Mouse (Mus musculus) spleen, postnatal 36 days (tissue): ENCODE results near the gene Slc5a11.

Experiments used
- DNase-seq, 2 experiments: peaks; one replicate each; pipeline ENCODE4 v3.0.0; 2022; ENCODE audit warnings: low spot score in 2 of 2, mixed read lengths in 1 of 2

Gene Slc5a11

DNA sequence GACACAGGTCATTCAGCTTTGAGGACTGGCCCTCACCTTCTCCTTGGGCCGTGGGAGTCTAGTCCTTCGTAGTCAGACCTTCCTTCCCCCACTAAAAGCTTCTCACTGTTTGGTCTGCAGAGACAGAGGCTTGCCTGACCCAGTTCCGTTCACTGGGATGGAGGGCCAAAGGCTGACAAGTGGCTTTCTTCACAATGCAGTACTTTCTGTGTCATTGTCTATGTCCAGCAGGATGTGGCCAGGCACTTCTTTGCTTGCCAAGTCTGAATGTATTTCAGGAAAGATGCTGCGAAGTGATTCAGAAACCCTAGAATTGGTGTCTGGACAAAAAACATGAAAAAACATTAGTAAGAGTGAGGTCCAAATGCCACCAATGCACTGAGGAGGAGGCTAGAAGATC, 65.2 kb downstream of the Slc5a11 start:
- no peak for DNase-seq

DNA sequence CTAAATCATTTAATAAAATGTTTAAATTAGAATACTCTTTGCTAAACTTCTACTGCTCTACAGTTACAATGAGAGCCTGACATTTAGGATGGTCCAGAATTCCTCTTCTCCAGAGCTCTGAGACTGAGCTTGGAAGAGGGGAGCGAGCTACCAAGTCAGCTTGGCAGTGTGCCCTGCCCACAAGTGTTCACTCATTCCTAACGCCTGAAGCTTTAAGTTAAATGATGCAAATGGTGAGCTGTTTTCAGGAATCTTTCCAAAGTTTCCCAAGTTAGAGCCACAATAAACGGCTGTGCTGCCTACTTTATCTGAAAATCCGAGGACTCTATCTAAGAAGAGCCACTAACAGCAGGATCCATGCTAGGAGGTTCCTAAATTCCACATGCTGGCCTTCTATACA, 69.2 kb downstream of the Slc5a11 start:
- DNase-seq = no peak

DNA sequence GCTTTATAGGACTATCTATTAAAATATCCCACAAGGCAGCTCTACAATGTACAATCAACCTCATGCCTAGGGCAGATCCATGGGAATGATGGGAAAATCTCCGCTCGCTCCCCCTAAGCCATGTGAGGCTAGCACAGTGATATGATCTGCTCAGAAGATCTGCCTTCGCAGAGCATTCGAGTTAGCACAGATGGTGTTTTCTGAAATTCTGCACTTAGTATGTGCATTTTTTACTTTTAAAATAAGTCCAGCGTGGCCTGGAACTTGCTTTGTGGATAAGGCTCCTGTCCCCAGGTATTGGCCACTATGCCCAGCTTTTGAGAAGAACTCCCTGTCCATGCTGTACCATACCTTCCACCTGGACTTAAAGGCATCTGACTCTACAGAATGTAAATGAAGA, 71.3 kb downstream of the Slc5a11 start:
- no peak for DNase-seq

DNA sequence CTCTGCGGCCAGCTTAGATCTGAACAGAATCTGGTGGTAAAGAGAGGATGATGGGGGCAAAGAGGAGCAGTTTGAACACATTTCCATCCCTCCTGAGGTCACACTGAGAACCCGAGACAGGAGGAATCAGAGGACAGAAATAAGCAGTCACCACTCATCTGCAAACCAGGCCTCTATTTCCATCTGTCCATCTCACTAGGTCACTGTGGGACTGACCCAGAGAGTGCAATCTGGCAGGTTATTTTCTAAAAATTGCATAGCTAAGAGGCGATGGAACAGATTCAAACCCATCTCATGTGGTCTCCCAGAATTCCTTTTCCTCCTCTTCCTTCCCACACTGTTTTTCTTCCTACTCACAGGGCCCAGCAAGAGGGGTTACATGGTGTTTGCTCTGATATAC, 73.3 kb downstream of the Slc5a11 start:
- DNase-seq = no peak

DNA sequence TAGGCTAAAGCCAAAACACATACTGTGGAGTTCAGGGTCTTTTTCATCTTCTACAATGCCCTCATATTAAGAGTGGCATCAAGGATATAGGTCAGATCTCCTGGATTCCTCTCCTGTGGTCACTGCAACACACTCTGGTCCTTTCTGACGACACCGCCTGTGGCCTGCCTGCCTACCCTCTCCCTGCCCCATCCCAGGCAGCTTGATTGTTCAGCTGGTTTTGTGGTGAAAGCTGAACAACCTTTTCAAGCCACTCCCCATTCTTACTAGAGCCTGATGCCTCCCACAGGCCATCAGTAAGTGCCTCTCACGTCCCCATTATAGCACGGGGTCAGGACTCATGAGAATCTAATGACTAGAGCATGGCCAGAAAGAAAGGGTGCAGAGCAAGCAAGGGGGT, 74.6 kb downstream of the Slc5a11 start:
- DNase-seq = no peak

DNA sequence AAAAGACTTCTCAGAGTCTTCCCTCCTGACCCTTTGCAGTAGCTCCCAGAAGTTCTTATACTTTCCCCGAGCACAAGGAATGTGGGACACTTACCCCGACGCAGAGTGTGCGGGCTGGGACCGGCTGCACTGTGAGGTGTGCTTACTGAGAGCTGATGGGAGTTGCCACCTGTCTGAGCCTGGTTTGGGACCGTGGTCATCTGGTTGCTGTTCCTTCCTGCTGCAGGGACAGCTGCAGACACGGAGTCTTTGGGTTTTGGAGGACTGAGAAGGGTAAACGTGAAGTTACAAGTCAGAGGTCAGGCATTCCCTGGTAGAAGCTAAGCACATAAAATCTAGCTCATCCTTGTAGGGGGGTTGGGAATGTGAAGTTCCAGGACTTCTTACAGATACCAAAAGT, 77.4 kb downstream of the Slc5a11 start:
- no peak for DNase-seq

DNA sequence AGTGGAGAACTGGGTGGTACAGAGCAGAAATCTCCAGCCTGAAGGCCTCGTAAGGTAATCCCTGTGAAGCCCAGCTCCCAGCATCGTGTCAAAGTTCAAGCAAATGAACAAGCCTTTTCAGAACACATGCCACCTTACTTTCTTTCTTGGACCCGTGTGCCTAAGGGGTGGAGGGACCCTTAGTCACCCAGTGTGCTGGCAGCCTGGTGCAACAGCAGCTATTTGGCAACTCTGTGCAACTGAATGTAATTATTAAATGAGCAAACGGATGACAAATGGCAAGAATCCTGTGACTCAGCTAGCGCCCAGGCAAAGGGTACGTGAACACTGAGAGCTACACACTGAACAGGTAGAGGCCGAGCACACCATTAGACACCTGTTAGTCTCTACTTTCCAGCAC, 79.3 kb downstream of the Slc5a11 start:
- no peak for DNase-seq

DNA sequence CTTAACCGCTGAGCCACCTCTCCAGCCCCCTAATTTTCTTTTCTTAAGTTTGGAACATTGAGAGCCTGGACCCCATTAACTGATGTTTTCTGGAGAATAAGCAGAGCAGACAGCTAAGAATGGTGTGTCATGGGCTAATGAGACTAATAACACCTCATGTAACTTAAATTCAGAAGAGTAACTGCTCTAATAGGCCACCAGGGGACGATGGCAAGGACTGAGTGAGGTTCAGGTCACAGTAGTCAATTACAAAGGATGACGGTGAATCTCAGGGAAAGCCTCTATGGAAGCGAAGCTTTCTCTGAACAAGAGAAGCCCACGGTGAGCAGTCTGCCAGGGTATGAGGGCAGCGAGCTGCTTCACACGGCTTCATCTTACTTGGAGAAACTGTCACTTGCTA, 80.8 kb downstream of the Slc5a11 start:
- no peak for DNase-seq

DNA sequence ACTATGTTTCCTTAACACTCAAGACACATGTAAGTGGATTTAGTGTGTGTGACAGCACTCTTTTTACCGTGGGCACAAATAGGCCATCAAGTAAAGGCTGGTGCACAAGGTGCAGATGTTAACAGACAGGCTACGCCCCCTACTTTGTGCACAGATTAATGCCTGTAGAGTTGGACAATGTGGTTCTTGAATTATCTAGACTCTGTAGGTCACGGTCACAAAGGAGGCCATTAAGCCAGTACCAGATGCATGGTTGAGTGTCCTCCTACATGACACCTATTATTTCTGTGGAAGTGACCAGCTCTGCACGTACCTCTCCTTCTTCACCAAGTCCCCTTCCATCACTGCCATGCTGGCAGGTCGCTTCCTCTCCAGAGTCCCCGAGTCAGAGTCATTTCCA, 81.5 kb downstream of the Slc5a11 start:
- no peak for DNase-seq

DNA sequence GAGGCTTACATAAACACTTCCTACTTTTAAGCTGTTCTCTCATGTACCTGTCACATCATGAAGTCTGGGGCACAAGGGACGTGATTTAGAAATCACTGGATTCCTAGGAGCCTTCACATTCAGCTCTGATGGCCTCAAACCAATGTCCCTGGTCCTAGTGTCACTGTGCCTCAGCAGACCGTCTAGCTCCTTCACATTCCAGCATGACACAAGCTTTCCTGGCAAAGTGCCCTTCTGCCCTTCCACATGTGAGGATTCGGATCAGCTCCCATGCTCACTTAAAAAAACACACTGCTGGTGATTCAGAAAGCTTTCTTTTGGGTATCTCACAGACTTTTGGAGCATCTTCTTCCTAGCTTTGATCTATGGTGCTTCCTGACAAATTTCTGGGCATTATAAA, 83.6 kb downstream of the Slc5a11 start:
- DNase-seq = no peak

DNA sequence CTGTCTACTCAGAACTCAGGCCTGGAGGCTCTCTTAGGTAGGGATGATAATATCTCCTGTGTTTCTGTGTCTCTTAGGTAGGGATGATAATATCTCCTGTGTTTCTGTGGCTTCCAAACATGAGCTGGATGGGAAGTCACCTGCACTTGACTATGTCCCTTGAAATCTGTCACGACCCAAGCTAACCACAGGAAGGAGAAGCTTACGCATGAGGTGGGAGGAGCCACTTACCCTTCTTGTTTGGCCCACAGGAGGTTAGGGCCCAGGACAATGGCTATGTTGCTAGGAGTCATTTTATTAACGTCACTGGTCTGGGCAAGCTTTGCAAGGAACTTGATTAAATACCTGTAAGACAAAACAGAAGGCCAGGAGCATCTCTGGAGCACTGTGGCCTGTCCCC, 85.7 kb downstream of the Slc5a11 start:
- no peak for DNase-seq

DNA sequence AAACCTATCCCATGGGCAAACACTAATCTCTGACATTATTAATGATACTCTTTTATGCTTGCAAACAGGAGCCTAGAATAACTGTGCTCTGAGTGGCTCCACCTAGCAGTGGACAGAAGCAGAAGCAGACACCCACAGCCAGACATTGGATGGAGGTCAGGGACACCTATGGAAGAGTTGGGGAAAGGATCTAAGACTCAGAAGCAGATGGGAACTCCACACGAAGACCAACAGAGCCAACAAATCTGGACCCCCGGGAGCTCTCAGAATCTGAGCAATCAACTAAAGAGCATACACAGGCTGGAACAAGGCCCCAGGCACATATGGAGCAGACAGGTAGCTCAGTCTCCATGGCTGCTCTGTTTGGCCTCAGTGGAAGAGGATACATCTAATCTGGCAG, 90.8 kb downstream of the Slc5a11 start:
- no peak for DNase-seq

DNA sequence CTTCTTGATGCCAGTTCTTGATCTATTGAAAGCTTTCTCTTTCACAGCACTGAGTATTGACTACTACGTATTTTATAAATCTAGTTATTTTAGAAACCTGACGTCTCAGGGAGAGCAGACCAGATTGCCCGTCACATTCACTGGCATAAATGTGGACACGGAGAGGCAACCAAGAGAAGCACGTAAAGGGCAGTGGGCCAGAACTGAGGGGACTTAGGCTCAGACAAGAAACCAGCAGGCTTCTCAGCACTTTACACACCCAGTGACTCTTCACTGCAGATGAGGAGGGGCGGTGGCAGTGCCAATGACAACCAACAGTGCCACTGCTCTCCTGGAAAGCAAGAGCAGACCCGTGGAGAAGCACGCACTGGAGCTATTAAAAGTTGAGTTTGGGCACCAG, 92.7 kb downstream of the Slc5a11 start:
- DNase-seq = no peak

DNA sequence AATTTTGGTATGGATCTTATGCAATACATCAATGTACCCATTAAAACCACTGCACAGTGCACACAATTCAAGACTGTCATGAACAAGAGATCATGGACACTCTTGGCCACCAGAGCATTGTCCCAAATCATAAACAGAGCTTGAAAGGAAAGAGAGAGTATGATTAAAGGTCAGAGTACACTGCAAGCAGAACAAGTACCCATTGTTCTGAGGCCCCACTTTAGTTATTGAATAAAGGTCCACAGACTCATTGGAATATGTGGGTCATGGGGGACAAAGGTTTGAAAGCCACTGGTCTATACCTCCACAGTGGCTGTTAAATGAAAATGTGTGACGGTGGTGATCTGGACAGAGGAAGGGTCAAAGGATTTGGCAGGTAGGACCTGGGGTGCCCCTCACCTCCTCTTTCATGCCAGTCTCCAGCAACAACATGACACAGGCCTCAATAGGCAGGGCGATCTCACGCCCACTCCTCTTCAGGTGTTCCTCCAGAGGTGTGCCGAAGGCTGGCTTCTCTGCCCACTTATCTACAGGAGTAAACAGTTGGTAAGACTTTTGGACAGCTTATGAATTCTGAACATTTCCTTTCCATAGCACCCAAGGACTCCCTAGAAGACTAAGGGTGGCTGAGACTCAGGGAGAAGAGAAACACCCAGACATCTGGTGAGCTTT, 93.4 kb downstream of the Slc5a11 start:
- no peak for DNase-seq

DNA sequence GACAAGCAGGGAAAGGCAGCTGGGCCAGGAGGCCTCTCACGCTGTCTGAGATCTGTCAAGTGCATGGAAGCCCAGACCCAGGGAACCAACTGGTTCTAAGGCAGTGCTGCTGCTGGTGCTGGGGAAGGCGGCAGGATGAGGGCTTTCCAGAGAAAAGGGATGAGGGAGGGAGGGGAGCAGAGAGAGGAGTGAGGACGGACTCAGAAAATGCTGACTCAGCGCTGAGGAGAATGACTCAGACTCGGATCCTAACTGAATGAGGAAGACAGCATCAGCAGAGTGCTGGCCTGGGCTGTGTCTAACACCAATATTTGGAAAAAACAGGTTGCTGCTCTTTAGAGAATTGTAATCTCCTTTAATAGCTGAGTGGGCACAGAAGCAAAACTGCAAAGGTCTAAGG, 97.3 kb downstream of the Slc5a11 start:
- no peak for DNase-seq

DNA sequence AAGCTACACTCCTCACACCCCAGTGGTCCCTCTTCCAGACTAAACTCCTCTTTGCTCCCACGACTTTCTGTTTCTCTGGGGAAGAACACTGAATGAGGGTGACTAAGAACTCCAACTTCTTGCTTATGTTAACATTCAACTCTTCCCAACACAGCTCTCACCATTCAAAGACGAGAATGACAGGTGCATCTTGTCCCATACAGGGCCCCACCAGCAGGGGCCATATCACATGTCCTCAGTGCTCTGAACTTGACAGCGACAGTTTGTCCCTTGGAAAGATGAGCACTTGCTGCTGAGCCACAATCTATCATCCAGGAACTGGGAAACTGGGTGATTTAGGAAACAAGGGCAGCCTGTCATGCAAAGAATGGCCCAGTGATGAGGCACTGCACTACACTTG, 98.2 kb downstream of the Slc5a11 start:
- DNase-seq = no peak

DNA sequence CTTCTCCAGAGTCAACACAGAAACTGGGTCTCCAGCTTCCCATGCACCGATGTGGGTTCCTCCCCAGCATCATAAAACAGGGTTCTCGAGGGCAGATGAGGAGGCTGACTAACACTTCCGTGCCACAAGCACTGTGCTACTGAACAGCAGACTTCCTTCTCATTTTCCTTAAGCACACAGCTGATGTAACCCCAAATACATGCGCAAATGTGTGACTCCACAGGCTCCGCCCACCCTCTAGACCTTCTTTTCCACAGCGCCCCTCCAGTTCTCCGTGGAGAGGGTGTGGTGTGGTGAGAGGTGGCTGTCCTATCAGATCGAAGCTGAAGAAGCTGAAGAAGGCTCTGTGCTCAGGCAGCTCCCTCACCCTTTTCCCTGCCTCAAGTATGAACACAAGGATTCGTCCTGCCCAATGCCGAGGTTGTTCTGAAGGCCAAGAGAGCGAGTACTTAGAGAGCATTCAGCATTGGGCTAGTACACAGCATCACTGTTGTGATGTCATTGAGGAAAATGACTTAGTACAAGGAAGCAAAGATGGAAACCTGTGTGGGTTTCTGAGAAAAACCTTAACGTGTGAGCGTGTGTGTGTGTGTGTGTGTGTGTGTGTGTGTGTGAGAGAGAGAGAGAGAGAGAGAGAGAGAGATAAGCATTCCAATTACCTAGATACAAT, 108.0 kb downstream of the Slc5a11 start:
- peak in 1 of 2 experiments; percentile 19 for DNase-seq
